Mouse (Mus musculus): ENCODE measurements around the gene Dis3l2. TPM values are rescaled to one million over a fixed set of nuclear protein-coding genes. Genes with fewer than 3 reads are reported as not detected.

Gene Dis3l2
- polyA plus RNA-seq, 1 experiment from 2014 or later = 38.8 TPM

GRCm38 (mm10) chr1:86933656-86934055, 230.0 kb downstream of the Dis3l2 start:
- no peak overlapping the region for H3K4me2 ChIP-seq (replicated peaks)
- no peak overlapping the region for H3K9ac ChIP-seq
- H3K4me3 ChIP-seq = no peak overlapping the region
- 88% methylated on average over 1 of the region's 1 CpGs for WGBS
- no peak for ATAC-seq (ENCODE audit: low FRiP score)
- H3K36me3 ChIP-seq = no peaks in the 10 kb centered on the region
- H3K9me3 ChIP-seq (replicated peaks) = no peaks in the 10 kb centered on the region
- H3K27me3 ChIP-seq = no peaks in the 10 kb centered on the region
- no peaks in the 10 kb centered on the region for H3K4me1 ChIP-seq
- no peak overlapping the region for H3K27ac ChIP-seq

- no peaks in the 10 kb centered on the region for H3K4me1 ChIP-seq
- ATAC-seq (ENCODE audit: low FRiP score) = no peak
- H3K4me3 ChIP-seq = no peak overlapping the region
- no peak overlapping the region for H3K4me2 ChIP-seq (replicated peaks)
- H3K36me3 ChIP-seq = no peaks in the 10 kb centered on the region
- H3K9ac ChIP-seq = no peak overlapping the region
- no peaks in the 10 kb centered on the region for H3K9me3 ChIP-seq (replicated peaks)
- 87% methylated on average over 5 of the region's 5 CpGs for WGBS
- no peaks in the 10 kb centered on the region for H3K27me3 ChIP-seq
- no peak overlapping the region for H3K27ac ChIP-seq
These were observed 248.0 kb downstream of the Dis3l2 start for GRCm38 (mm10) chr1:86951501-86952205.

- Histone ChIP-seq H3K4me2 (replicated peaks) (no peak overlapping the region), H3K4me3 (no peak overlapping the region), H3K4me1 (no peaks in the 10 kb centered on the region), H3K36me3 (no peaks in the 10 kb centered on the region), H3K27me3 (no peaks in the 10 kb centered on the region), H3K9me3 (replicated peaks) (no peaks in the 10 kb centered on the region), H3K27ac (no peak overlapping the region), H3K9ac (no peak overlapping the region)
- no peak for ATAC-seq (ENCODE audit: low FRiP score)
These were observed 252.2 kb downstream of the Dis3l2 start for GRCm38 (mm10) chr1:86955801-86956200.

GRCm38 (mm10) chr1:86968261-86968964, 264.8 kb downstream of the Dis3l2 start:
- Histone ChIP-seq H3K36me3 (peaks cover 4% of the 10 kb centered on the region), H3K27me3 (no peaks in the 10 kb centered on the region), H3K4me3 (no peak overlapping the region), H3K27ac (no peak overlapping the region), H3K9me3 (replicated peaks) (no peaks in the 10 kb centered on the region), H3K4me2 (replicated peaks) (no peak overlapping the region), H3K9ac (no peak overlapping the region), H3K4me1 (peaks cover 9% of the 10 kb centered on the region)
- ATAC-seq (ENCODE audit: low FRiP score) = no peak
- 54% methylated on average over 6 of the region's 6 CpGs for WGBS

GRCm38 (mm10) chr1:86969173-86969725, 265.6 kb downstream of the Dis3l2 start:
- peaks cover 9% of the 10 kb centered on the region for H3K4me1 ChIP-seq
- no peak overlapping the region for H3K9ac ChIP-seq
- H3K36me3 ChIP-seq = peaks cover 7% of the 10 kb centered on the region
- no peaks in the 10 kb centered on the region for H3K27me3 ChIP-seq
- H3K27ac ChIP-seq = 0 out of 2 replicates have a peak overlapping the region, but pooled peaks have one; percentile 17
- 68% methylated on average over 11 of the region's 11 CpGs for WGBS
- no peak overlapping the region for H3K4me2 ChIP-seq (replicated peaks)
- H3K4me3 ChIP-seq = no peak overlapping the region
- no peaks in the 10 kb centered on the region for H3K9me3 ChIP-seq (replicated peaks)
- ATAC-seq (ENCODE audit: low FRiP score) = no peak

GRCm38 (mm10) chr1:86972693-86973092, 269.1 kb downstream of the Dis3l2 start:
- WGBS = 41% methylated on average over 1 of the region's 1 CpGs
- peaks cover 9% of the 10 kb centered on the region for H3K36me3 ChIP-seq
- H3K27me3 ChIP-seq = no peaks in the 10 kb centered on the region
- no peak for ATAC-seq (ENCODE audit: low FRiP score)
- no peak overlapping the region for H3K4me2 ChIP-seq (replicated peaks)
- no peak overlapping the region for H3K9ac ChIP-seq
- H3K27ac ChIP-seq = no peak overlapping the region
- H3K4me3 ChIP-seq = no peak overlapping the region
- no peaks in the 10 kb centered on the region for H3K9me3 ChIP-seq (replicated peaks)
- peaks cover 9% of the 10 kb centered on the region for H3K4me1 ChIP-seq

- 95% methylated on average over 1 of the region's 1 CpGs for WGBS
- H3K36me3 ChIP-seq = peaks cover 9% of the 10 kb centered on the region
- H3K27ac ChIP-seq = no peak overlapping the region
- H3K4me2 ChIP-seq (replicated peaks) = no peak overlapping the region
- ATAC-seq (ENCODE audit: low FRiP score) = no peak
- H3K27me3 ChIP-seq = no peaks in the 10 kb centered on the region
- no peaks in the 10 kb centered on the region for H3K9me3 ChIP-seq (replicated peaks)
- no peak overlapping the region for H3K9ac ChIP-seq
- H3K4me1 ChIP-seq = no peaks in the 10 kb centered on the region
- no peak overlapping the region for H3K4me3 ChIP-seq
These were observed 273.4 kb downstream of the Dis3l2 start for GRCm38 (mm10) chr1:86977018-86977417.

GRCm38 (mm10) chr1:86986372-86986771, 282.8 kb downstream of the Dis3l2 start:
- Histone ChIP-seq H3K9ac (no peak overlapping the region), H3K9me3 (replicated peaks) (no peaks in the 10 kb centered on the region), H3K36me3 (0 out of 2 replicates have a peak, but pooled peaks cover 9% of the 10 kb centered on the region), H3K27me3 (no peaks in the 10 kb centered on the region), H3K4me1 (no peaks in the 10 kb centered on the region), H3K27ac (no peak overlapping the region), H3K4me2 (replicated peaks) (no peak overlapping the region), H3K4me3 (no peak overlapping the region)
- ATAC-seq (ENCODE audit: low FRiP score) = no peak

- ATAC-seq (ENCODE audit: low FRiP score) = no peak
- Histone ChIP-seq H3K9me3 (replicated peaks) (no peaks in the 10 kb centered on the region), H3K4me3 (no peak overlapping the region), H3K27ac (no peak overlapping the region), H3K4me2 (replicated peaks) (no peak overlapping the region), H3K36me3 (0 out of 2 replicates have a peak, but pooled peaks cover 10% of the 10 kb centered on the region), H3K27me3 (no peaks in the 10 kb centered on the region), H3K4me1 (peaks cover 3% of the 10 kb centered on the region; the same call in 1 of the 2 replicates), H3K9ac (no peak overlapping the region)
- 25% methylated on average over 5 of the region's 5 CpGs for WGBS
These were observed 289.2 kb downstream of the Dis3l2 start for GRCm38 (mm10) chr1:86992849-86993248.

GRCm38 (mm10) chr1:86994023-86994422, 290.4 kb downstream of the Dis3l2 start:
- 0 out of 2 replicates have a peak, but pooled peaks cover 10% of the 10 kb centered on the region for H3K36me3 ChIP-seq
- H3K9ac ChIP-seq = no peak overlapping the region
- no peak overlapping the region for H3K4me3 ChIP-seq
- no peaks in the 10 kb centered on the region for H3K27me3 ChIP-seq
- peaks cover 3% of the 10 kb centered on the region; the same call in 1 of the 2 replicates for H3K4me1 ChIP-seq
- no peak overlapping the region for H3K27ac ChIP-seq
- no peak for ATAC-seq (ENCODE audit: low FRiP score)
- H3K9me3 ChIP-seq (replicated peaks) = no peaks in the 10 kb centered on the region
- no peak overlapping the region for H3K4me2 ChIP-seq (replicated peaks)

- H3K9me3 ChIP-seq (replicated peaks) = no peaks in the 10 kb centered on the region
- H3K4me2 ChIP-seq (replicated peaks) = no peak overlapping the region
- H3K36me3 ChIP-seq = no peaks in the 10 kb centered on the region
- 71% methylated on average over 2 of the region's 2 CpGs for WGBS
- no peak overlapping the region for H3K9ac ChIP-seq
- H3K4me3 ChIP-seq = no peak overlapping the region
- peaks cover 7% of the 10 kb centered on the region for H3K4me1 ChIP-seq
- no peak overlapping the region for H3K27ac ChIP-seq
- H3K27me3 ChIP-seq = no peaks in the 10 kb centered on the region
- no peak for ATAC-seq (ENCODE audit: low FRiP score)
These were observed 294.4 kb downstream of the Dis3l2 start for GRCm38 (mm10) chr1:86998051-86998450.

- WGBS = 83% methylated on average over 5 of the region's 5 CpGs
- H3K4me1 ChIP-seq = peaks cover 12% of the 10 kb centered on the region
- no peak overlapping the region for H3K9ac ChIP-seq
- no peak for ATAC-seq (ENCODE audit: low FRiP score)
- H3K36me3 ChIP-seq = no peaks in the 10 kb centered on the region
- H3K4me2 ChIP-seq (replicated peaks) = no peak overlapping the region
- no peaks in the 10 kb centered on the region for H3K9me3 ChIP-seq (replicated peaks)
- H3K27me3 ChIP-seq = no peaks in the 10 kb centered on the region
- H3K4me3 ChIP-seq = no peak overlapping the region
- no peak overlapping the region for H3K27ac ChIP-seq
These were observed 297.8 kb downstream of the Dis3l2 start for GRCm38 (mm10) chr1:87001365-87001764.
